In genomic region chr3:51395461-51396145, GRCm38 (mm10) we compare ENCODE assay signal across 10 mouse cellular contexts. TPM values are rescaled to one million over a fixed set of nuclear protein-coding genes. Genes with fewer than 3 reads are reported as not detected.
DNase-seq lines count a peak whose midpoint lies in the region; ATAC-seq and TF ChIP-seq lines count a peak whose summit lies in the region.
"Had no signal": no experiment of that assay in that cellular context is flagged by ENCODE, and none has a peak within 500 bp of the region (broad histone marks: within the 10 kb centered on the region; RNA-seq: fewer than 3 reads in every experiment).

No protein-coding gene starts in this region.

- no peaks in the 10 kb centered on the region for H3K79me2 ChIP-seq in MEL (ENCODE audit: control insufficient read depth, insufficient read depth, low read length, poor library complexity)

- H3K4me3 ChIP-seq in kidney, embryonic 16.5 days (ENCODE audit: low read length), result peak overlapping the region; percentile 65
- peak overlapping the region; percentile 66 to 94; a peak in 3 of 4 replicates for H3K4me3 ChIP-seq in MEL (ENCODE audit: control insufficient read depth in 1 of 2, insufficient read depth in 1 of 2, low read depth in 2 of 2, low read length in 2 of 2)
- peak overlapping the region; percentile 52 for H3K4me3 ChIP-seq in embryonic facial prominence, embryonic 14.5 days (ENCODE audit: low read depth, low read length)
- H3K4me3 ChIP-seq in liver, embryonic 12.5 days, result peak overlapping the region; percentile 62

- peaks cover 6% of the 10 kb centered on the region for H3K4me1 ChIP-seq in kidney, embryonic 16.5 days (ENCODE audit: insufficient read depth, low read length)
- peaks cover 0 to 3% of the 10 kb centered on the region in 2 experiments; a peak in 1 of 4 replicates for H3K4me1 ChIP-seq in MEL (ENCODE audit: control insufficient read depth in 1 of 2, insufficient read depth in 2 of 2, low read length in 2 of 2)
- H3K4me1 ChIP-seq in embryonic facial prominence, embryonic 14.5 days (ENCODE audit: control insufficient read depth, insufficient read depth, low read length), result no peaks in the 10 kb centered on the region; the same call in 1 of the 2 replicates
- peaks cover 29% of the 10 kb centered on the region for H3K4me1 ChIP-seq in liver, embryonic 12.5 days

- peaks cover 12% of the 10 kb centered on the region for H3K27me3 ChIP-seq in kidney, embryonic 16.5 days (ENCODE audit: insufficient read depth, low read length)
- no peaks in the 10 kb centered on the region for H3K27me3 ChIP-seq in MEL (ENCODE audit: control insufficient read depth in 1 of 2, insufficient read depth in 2 of 2, low read length in 2 of 2)
- peaks cover 9% of the 10 kb centered on the region for H3K27me3 ChIP-seq in embryonic facial prominence, embryonic 14.5 days (replicated peaks; ENCODE audit: control insufficient read depth, insufficient read depth, low read length)
- H3K27me3 ChIP-seq in liver, embryonic 12.5 days (replicated peaks), result peaks cover 56% of the 10 kb centered on the region
- H3K27me3 ChIP-seq: Patski had no signal

- ATAC-seq in kidney, embryonic 16.5 days (ENCODE audit: low FRiP score, low TSS enrichment), result no peak
- no peak for ATAC-seq in embryonic facial prominence, embryonic 14.5 days (ENCODE audit: low read depth)
- no peak for ATAC-seq in liver, embryonic 12.5 days

- H3K4me2 ChIP-seq in kidney, embryonic 16.5 days (replicated peaks; ENCODE audit: low read depth, low read length), result peak overlapping the region; percentile 80; the same call in 1 of the 2 replicates
- peak overlapping the region; percentile 72 for H3K4me2 ChIP-seq in embryonic facial prominence, embryonic 14.5 days (ENCODE audit: low read depth, low read length)
- peak overlapping the region; percentile 84 for H3K4me2 ChIP-seq in liver, embryonic 12.5 days

- no peak for DNase-seq in kidney, postnatal 4 days
- no peak for DNase-seq in MEL (ENCODE audit: low read depth, low spot score)
- DNase-seq in embryonic facial prominence, embryonic 14.5 days (ENCODE audit: low spot score), result no peak
- DNase-seq in right cerebral cortex, postnatal 14 days, result no peak
- no peak for DNase-seq in thymus, postnatal 36 days
- DNase-seq in urinary bladder, postnatal 10 days (ENCODE audit: low spot score), result no peak

- H3K36me3 ChIP-seq in kidney, embryonic 16.5 days (ENCODE audit: insufficient read depth, low read length), result no peaks in the 10 kb centered on the region
- H3K36me3 ChIP-seq in MEL (ENCODE audit: control insufficient read depth in 1 of 2, insufficient read depth in 2 of 2, low read length in 2 of 2), result peaks cover 0 to 2% of the 10 kb centered on the region in 2 experiments; a peak in 1 of 4 replicates
- no peaks in the 10 kb centered on the region for H3K36me3 ChIP-seq in embryonic facial prominence, embryonic 14.5 days (ENCODE audit: control insufficient read depth, insufficient read depth, low read length)
- H3K36me3 ChIP-seq in liver, embryonic 12.5 days, result no peaks in the 10 kb centered on the region

- TF ChIP-seq EP300 in MEL (IDR thresholded peaks at IDR 0.05; ENCODE audit: low read depth in 1 of 2, low read length in 2 of 2), result no peak

- no peak overlapping the region for H3K9ac ChIP-seq in kidney, embryonic 16.5 days (replicated peaks; ENCODE audit: low read length)
- H3K9ac ChIP-seq in MEL (ENCODE audit: control insufficient read depth, low read depth, low read length, poor library complexity, severe bottlenecking), result no peak overlapping the region
- H3K9ac ChIP-seq in embryonic facial prominence, embryonic 14.5 days (ENCODE audit: low read depth, low read length), result no peak overlapping the region
- no peak overlapping the region for H3K9ac ChIP-seq in liver, embryonic 12.5 days

- no peak for TF ChIP-seq RAD21 in MEL (IDR thresholded peaks at IDR 0.05; ENCODE audit: low read depth, low read length)

- 34% methylated on average over 19 of the region's 19 CpGs for WGBS in kidney, embryonic 16.5 days
- 27% methylated on average over 19 of the region's 19 CpGs for WGBS in embryonic facial prominence, embryonic 14.5 days
- 29% methylated on average over 19 of the region's 19 CpGs for WGBS in liver, embryonic 12.5 days (ENCODE audit: insufficient replicate concordance)

- no peak for TF ChIP-seq POLR2A in MEL (IDR thresholded peaks at IDR 0.05; ENCODE audit: control insufficient read depth in 1 of 2, insufficient read depth in 1 of 2, low read depth in 1 of 2, low read length in 2 of 2, poor library complexity in 1 of 2)

- no peak for TF ChIP-seq CTCF in MEL (IDR thresholded peaks at IDR 0.05 in 2 of 3, conservative IDR thresholded peaks at IDR 0.05 in 1 of 3; ENCODE audit: control insufficient read depth in 1 of 3, insufficient read depth in 1 of 3, low read depth in 2 of 3, low read length in 3 of 3, poor library complexity in 1 of 3, severe bottlenecking in 1 of 3)

- H3K9me3 ChIP-seq in kidney, embryonic 16.5 days (ENCODE audit: low read length), result no peaks in the 10 kb centered on the region
- H3K9me3 ChIP-seq in MEL (replicated peaks; ENCODE audit: insufficient read depth, low read length), result no peaks in the 10 kb centered on the region
- no peaks in the 10 kb centered on the region for H3K9me3 ChIP-seq in embryonic facial prominence, embryonic 14.5 days (ENCODE audit: control insufficient read depth, low read length)
- no peaks in the 10 kb centered on the region for H3K9me3 ChIP-seq in liver, embryonic 12.5 days (replicated peaks)

- no peak overlapping the region for H3K27ac ChIP-seq in kidney, embryonic 16.5 days (ENCODE audit: low read length)
- no peak overlapping the region for H3K27ac ChIP-seq in MEL (ENCODE audit: control insufficient read depth, low read depth, low read length)
- no peak overlapping the region for H3K27ac ChIP-seq in embryonic facial prominence, embryonic 14.5 days (replicated peaks; ENCODE audit: low read depth, low read length)
- no peak overlapping the region for H3K27ac ChIP-seq in liver, embryonic 12.5 days

TF ChIP-seq in MEL, 35 proteins besides CTCF, POLR2A, EP300 and RAD21:
- TF ChIP-seq SMC3 (IDR thresholded peaks at IDR 0.05; ENCODE audit: low read depth, low read length), result no peak
- no peak for TF ChIP-seq ZNF384 (IDR thresholded peaks at IDR 0.05; ENCODE audit: low read depth, low read length)
- TF ChIP-seq E2F4 (IDR thresholded peaks at IDR 0.05; ENCODE audit: borderline replicate concordance, low read depth, low read length), result no peak
- TF ChIP-seq SIN3A (IDR thresholded peaks at IDR 0.05; ENCODE audit: low read length), result no peak
- TF ChIP-seq ZKSCAN1 (IDR thresholded peaks at IDR 0.05; ENCODE audit: low read depth, low read length), result no peak
- TF ChIP-seq TAL1 (IDR thresholded peaks at IDR 0.05; ENCODE audit: low read length), result no peak
- TF ChIP-seq NELFE (IDR thresholded peaks at IDR 0.05; ENCODE audit: low read depth, low read length), result no peak
- no peak for TF ChIP-seq JUND (IDR thresholded peaks at IDR 0.05; ENCODE audit: low read depth, low read length)

RNA-seq across cellular contexts. Expression of gene Mgarp, which starts 0.9 kb away (rescaled TPM):
- 7.3 and 10.5 TPM in 2 replicates for polyA plus RNA-seq in kidney, embryonic 16.5 days (2015; fragmentation: Nextera tagmentation; extraction: Ambion mirVana)
- 0.65 and 2.0 TPM in 2 replicates for total RNA-seq in MEL (2012; rRNA removed)
- polyA plus RNA-seq in MEL (2012; ENCODE audit: insufficient read depth in 1 of 2, insufficient read length in 2 of 2, low read depth in 1 of 2, low replicate concordance in 2 of 2, missing spikeins in 1 of 2), result 1 to 10 TPM in 1 of 2 experiments, not detected in 1; 5.2 TPM
- 2.5 and 5.2 TPM in 2 replicates for polyA plus RNA-seq in embryonic facial prominence, embryonic 14.5 days (2014; fragmentation: Nextera tagmentation; extraction: Ambion mirVana)
- 1.3 and 1.7 TPM in 2 replicates for polyA plus RNA-seq in liver, embryonic 12.5 days (2016; fragmentation: Nextera tagmentation; extraction: Ambion mirVana)
- total RNA-seq: common myeloid progenitor, adult 5-6 weeks had no signal

RNA-seq across cellular contexts. Expression of gene Ndufc1, which starts 13.2 kb away (rescaled TPM):
- 672 and 707 TPM in 2 replicates for polyA plus RNA-seq in kidney, embryonic 16.5 days (2015; fragmentation: Nextera tagmentation; extraction: Ambion mirVana)
- total RNA-seq in MEL (2012; rRNA removed), result 207 and 214 TPM in 2 replicates
- polyA plus RNA-seq in MEL (2012; ENCODE audit: insufficient read depth in 1 of 2, insufficient read length in 2 of 2, low read depth in 1 of 2, low replicate concordance in 2 of 2, missing spikeins in 1 of 2), result 100 to 1,000 TPM in 1 of 2 experiments, not detected in 1; 115 TPM
- 663 and 761 TPM in 2 replicates for polyA plus RNA-seq in embryonic facial prominence, embryonic 14.5 days (2014; fragmentation: Nextera tagmentation; extraction: Ambion mirVana)
- 539 and 560 TPM in 2 replicates for polyA plus RNA-seq in liver, embryonic 12.5 days (2016; fragmentation: Nextera tagmentation; extraction: Ambion mirVana)

RNA-seq across cellular contexts. Expression of gene Naa15, which starts 19.3 kb away (rescaled TPM):
- polyA plus RNA-seq in kidney, embryonic 16.5 days (2015; fragmentation: Nextera tagmentation; extraction: Ambion mirVana), result 37.7 and 40.9 TPM in 2 replicates
- 36.6 and 43.4 TPM in 2 replicates for total RNA-seq in MEL (2012; rRNA removed)
- polyA plus RNA-seq in MEL (2012; ENCODE audit: insufficient read depth in 1 of 2, insufficient read length in 2 of 2, low read depth in 1 of 2, low replicate concordance in 2 of 2, missing spikeins in 1 of 2), result 100 to 1,000 TPM in 1 of 2 experiments, 10 to 100 TPM in 1; 61.6 to 558 TPM
- polyA plus RNA-seq in embryonic facial prominence, embryonic 14.5 days (2014; fragmentation: Nextera tagmentation; extraction: Ambion mirVana), result 34.5 and 34.8 TPM in 2 replicates
- polyA plus RNA-seq in liver, embryonic 12.5 days (2016; fragmentation: Nextera tagmentation; extraction: Ambion mirVana), result 41.9 and 49.9 TPM in 2 replicates

RNA-seq across cellular contexts. Expression of gene Elf2, which starts 55.1 kb away (rescaled TPM):
- 62.9 and 64.4 TPM in 2 replicates for polyA plus RNA-seq in kidney, embryonic 16.5 days (2015; fragmentation: Nextera tagmentation; extraction: Ambion mirVana)
- total RNA-seq in MEL (2012; rRNA removed), result 46.5 and 50.2 TPM in 2 replicates
- polyA plus RNA-seq in MEL (2012; ENCODE audit: insufficient read depth in 1 of 2, insufficient read length in 2 of 2, low read depth in 1 of 2, low replicate concordance in 2 of 2, missing spikeins in 1 of 2), result 10 to 100 TPM; 38.0 to 53.3 TPM
- 55.3 and 56.8 TPM in 2 replicates for polyA plus RNA-seq in embryonic facial prominence, embryonic 14.5 days (2014; fragmentation: Nextera tagmentation; extraction: Ambion mirVana)
- 21.8 and 24.6 TPM in 2 replicates for polyA plus RNA-seq in liver, embryonic 12.5 days (2016; fragmentation: Nextera tagmentation; extraction: Ambion mirVana)
